Mouse (Mus musculus) v-Abl transformed pro-B cells (cell line): ENCODE data around the gene Gphn.
"Not testable (repeated sequence)": the region's sequence is repeated elsewhere in the genome, so short reads cannot be mapped to it uniquely, and the experiment has no call there.

Experiments
- in situ Hi-C, 2 experiments: fragments of 400-800 bp; cut with MboI; formaldehyde crosslinking; loops; one replicate each; pipeline ENCODE4 v1.15.1; 2025; ENCODE audit not compliant: unreplicated experiment in 2 of 2

The Gphn gene

DNA sequence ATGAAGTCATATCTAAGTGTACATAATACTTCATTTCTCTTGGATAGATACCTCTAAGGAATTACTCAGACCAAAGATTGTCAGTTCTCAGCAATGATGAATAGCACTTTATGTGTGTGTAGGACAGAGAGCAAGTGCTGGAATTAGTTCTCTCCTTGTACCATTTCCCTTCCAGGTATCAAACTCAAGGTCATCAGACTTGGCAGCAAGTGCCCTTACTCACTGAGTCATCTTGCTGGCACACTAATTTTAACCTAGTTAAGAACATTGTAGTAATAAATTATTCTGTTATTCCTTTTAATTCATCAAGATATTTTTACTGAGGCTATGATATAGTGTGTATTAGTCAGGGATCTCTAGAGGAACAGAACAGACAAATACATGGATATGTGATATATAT, 88.9 kb downstream of the Gphn start:
- in situ Hi-C loops, result no loop called here

GRCm38 (mm10) chr12:78327946-78328345, 101.8 kb downstream of the Gphn start:
- in situ Hi-C loops, result loop anchor here in 1 of 2 experiments (10.0 to 25.0 kb wide), 2 partner anchors 116 to 487 kb away; no protein-coding TSS in a partner anchor

GRCm38 (mm10) chr12:78332107-78332506, 105.9 kb downstream of the Gphn start:
- in situ Hi-C loops, result loop anchor here (5.0 to 25.0 kb wide), 3 partner anchors 120 to 773 kb away; no protein-coding TSS in a partner anchor

- in situ Hi-C loops, result no loop called here
These were observed 130.3 kb downstream of the Gphn start for GRCm38 (mm10) chr12:78356472-78356871.

- in situ Hi-C loops, result no loop called here
These were observed 163.1 kb downstream of the Gphn start for GRCm38 (mm10) chr12:78389267-78389666.

DNA sequence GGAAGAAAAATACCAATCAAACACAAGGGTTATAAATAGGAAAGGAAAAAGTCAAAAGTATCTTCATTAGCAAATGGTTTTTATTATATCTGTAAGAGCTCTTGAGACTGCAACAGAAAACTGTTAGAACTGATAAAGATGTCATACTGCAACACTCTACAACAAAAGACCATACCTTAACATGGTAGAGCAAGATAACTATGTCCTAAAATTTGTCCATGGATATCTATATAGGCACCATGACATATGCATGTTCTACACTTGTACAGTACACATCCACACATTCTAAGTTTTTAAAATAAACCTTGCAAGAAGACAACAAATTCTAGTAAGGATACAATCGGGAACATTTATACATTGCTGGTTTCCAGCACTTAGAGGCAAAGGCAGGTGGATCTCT, 169.1 kb downstream of the Gphn start:
- in situ Hi-C loops, result no loop called here

DNA sequence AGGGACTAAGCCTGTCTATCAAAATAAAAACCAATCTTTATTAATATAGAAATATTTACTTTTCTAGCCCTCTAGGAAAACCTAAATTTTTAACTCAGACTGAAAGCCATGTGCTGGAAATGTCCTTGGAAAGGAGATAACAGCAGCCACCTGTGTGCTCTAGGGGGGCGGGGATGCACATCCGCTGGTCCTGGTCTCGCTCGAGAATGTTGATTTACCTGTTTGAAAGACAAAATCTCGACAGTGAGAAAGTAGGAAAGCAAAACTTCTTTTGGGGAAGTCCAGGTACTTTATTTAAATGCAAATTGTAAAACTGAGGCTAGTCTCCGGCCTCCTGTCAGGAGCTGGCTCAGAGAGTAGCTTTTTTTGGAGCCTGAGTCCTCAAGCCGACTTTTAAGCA, 181.3 kb downstream of the Gphn start:
- in situ Hi-C loops, result not testable (repeated sequence)

DNA sequence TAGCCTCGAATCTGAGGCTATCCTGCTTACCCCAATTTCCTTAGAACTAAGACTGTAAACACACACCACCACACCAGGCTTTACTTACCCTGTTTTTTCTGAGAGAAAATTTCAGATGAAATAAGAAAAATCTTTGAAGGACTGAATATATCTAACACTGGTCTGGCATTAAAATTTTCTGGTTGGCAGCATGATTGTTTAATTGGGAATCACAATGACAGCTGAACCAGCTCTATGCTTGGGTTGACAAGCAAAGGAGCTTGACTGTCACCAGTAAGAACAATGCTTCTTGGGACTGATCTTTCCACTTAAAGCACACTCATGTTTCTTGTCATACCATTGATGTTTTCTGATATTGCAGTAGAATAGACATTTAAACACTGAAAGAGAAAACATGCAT, 296.0 kb downstream of the Gphn start:
- in situ Hi-C loops, result no loop called here

GRCm38 (mm10) chr12:78522804-78523394, 296.7 kb downstream of the Gphn start:
- in situ Hi-C loops, result no loop called here

GRCm38 (mm10) chr12:78537590-78537989, 311.4 kb downstream of the Gphn start:
- in situ Hi-C loops, result not testable (repeated sequence)

DNA sequence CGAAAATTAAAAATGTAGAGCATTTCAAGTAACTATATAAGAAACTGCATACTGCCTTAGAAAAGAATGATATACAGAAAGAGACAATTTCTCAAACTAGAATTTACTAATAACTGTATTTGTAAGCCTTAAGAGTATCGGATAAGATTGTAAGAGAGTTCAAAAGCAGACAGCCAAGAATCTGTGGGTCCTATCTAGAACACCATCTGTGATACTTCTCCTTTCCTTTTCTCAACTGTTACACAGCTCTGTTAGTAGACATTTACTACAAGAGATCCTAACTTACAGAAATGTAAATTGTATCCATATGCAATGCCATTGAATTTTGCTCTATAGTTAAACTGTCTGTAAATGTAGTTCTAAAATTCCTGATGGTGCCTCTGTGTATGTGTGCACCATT, 324.7 kb downstream of the Gphn start:
- in situ Hi-C loops, result no loop called here

DNA sequence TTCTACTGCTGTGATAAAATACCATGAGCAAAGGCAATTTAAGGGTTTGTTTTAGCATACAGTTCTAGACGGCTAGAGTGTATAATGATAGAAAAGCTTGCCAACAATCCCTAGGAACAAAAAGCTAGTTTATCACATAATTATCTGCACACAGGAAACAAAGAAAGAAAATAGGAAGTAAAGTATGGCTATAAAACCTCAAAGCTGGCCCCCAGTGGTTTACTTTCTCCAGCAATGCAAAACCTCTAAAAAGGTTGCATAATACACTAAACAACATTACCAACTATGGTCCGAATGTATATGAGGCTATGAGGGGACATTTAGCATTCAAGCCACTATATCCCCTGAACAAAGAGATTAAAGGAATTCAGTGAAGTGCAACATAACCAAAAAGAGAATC, 405.6 kb downstream of the Gphn start:
- in situ Hi-C loops, result no loop called here

- in situ Hi-C loops, result no loop called here
These were observed 413.3 kb downstream of the Gphn start for GRCm38 (mm10) chr12:78639466-78639865.

DNA sequence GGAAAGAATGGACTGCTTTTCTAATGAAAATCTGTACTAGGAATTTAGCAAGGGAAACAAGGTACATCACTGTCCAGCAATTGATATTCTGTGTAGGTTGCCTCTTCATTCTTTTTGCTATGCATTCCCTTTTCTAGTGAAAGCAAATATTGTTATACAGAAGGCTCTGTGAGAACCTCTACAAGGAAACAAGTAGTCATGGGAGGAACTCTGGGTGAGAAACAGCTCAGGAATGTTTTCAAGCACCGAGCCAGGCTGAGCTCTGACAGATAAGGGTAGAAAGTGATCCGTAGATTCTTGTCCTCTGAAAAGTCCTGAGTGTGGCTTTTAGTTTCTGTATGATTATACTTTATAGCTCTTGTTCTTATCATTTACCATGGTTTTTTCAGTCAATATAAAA, 413.9 kb downstream of the Gphn start:
- in situ Hi-C loops, result no loop called here

GRCm38 (mm10) chr12:78641220-78641619, 415.0 kb downstream of the Gphn start:
- in situ Hi-C loops, result no loop called here

GRCm38 (mm10) chr12:78643691-78644090, 417.5 kb downstream of the Gphn start:
- in situ Hi-C loops, result no loop called here

DNA sequence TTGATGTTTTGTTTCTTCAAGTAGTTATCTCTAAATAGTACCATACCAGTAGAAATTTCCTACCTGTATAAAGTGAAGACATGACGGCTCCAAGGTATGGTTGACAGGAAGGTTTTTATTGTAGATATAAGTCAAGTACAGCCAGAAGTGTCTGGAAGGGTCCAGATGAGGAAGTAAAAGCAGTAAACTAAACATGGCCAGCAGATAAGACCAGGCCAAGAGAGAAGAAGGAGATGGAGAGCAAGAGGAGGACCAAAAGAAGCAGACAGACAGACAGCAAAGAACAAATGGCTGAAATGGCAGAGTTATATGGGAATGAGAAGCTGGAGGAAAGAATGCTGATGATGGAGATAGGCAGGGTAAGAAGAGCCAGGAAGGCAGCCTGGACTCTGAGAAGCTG, 419.1 kb downstream of the Gphn start:
- in situ Hi-C loops, result no loop called here

GRCm38 (mm10) chr12:78659718-78660304, 433.6 kb downstream of the Gphn start:
- in situ Hi-C loops, result no loop called here

DNA sequence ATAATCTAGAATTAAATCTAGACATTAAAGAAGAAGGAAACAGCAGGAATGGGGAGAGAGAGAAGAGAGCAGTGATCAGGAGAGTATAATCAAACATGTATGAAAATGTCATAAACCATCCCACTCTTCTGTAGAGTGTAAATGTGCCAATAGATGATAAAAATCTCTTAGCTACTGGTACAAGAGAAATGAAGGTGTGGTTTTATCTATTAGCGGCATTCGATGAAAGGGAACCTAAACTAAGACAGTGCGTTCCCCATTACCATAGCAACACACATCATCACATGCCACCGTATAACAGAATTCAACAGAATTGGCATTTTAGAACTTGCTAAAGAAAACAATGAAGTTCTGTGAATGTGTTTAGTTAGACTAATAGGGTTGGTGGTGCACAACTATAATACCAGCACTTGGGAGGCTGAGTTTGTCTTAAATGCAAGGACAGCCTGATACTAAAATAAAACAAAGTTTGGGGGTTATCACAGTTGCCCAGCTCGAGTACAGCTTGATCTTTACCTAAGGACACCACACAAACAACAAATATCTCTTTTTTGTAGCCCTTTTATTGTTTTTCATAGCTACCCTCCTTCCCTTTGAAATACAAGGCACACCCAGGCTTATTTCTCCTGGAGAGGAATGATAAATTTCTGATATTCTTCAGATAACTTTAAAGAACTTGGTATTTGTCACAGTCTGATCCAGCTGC, 452.1 kb downstream of the Gphn start:
- in situ Hi-C loops, result no loop called here

GRCm38 (mm10) chr12:78678807-78679189, 452.6 kb downstream of the Gphn start:
- in situ Hi-C loops, result no loop called here

- in situ Hi-C loops, result no loop called here
These were observed 454.9 kb downstream of the Gphn start for GRCm38 (mm10) chr12:78681048-78681447.

GRCm38 (mm10) chr12:78682279-78682678, 456.1 kb downstream of the Gphn start:
- in situ Hi-C loops, result no loop called here
